Mouse (Mus musculus) ES-Bruce4 (cell line): ENCODE results near the gene Olfr331. TPM values are rescaled to one million over a fixed set of nuclear protein-coding genes. Genes with fewer than 3 reads are reported as not detected.
"Not testable (repeated sequence)": the region's sequence is repeated elsewhere in the genome, so short reads cannot be mapped to it uniquely, and the experiment has no call there.

ENCODE experiments used
- H3K27ac ChIP-seq: 2 replicates; pipeline ENCODE4 v1.5.1; 2012; ENCODE audit warnings: low read length, inconsistent platforms; ENCODE audit not compliant: insufficient read depth
- H3K27me3 ChIP-seq: 2 replicates; pipeline ENCODE4 v1.6.1; 2012; ENCODE audit warnings: mild to moderate bottlenecking, low read length, inconsistent platforms; ENCODE audit not compliant: control insufficient read depth, poor library complexity, insufficient read depth, severe bottlenecking
- H3K36me3 ChIP-seq: 2 replicates; pipeline ENCODE4 v1.6.1; 2012; ENCODE audit warnings: inconsistent platforms, mild to moderate bottlenecking, low read length, moderate library complexity; ENCODE audit not compliant: control insufficient read depth, poor library complexity, insufficient read depth, severe bottlenecking
- H3K4me1 ChIP-seq: one replicate; pipeline ENCODE4 v1.8.1; 2011; ENCODE audit warnings: low read length; ENCODE audit not compliant: control insufficient read depth, insufficient read depth
- H3K4me3 ChIP-seq: 2 replicates; pipeline ENCODE4 v1.5.1; 2011; ENCODE audit warnings: low read depth, mild to moderate bottlenecking, low read length
- H3K9ac ChIP-seq: 2 replicates; pipeline ENCODE4 v1.6.1; 2012; ENCODE audit warnings: low read depth, mild to moderate bottlenecking, inconsistent platforms; ENCODE audit not compliant: poor library complexity, severe bottlenecking
- H3K9me3 ChIP-seq: replicated peaks from 2 replicates; pipeline ENCODE4 v1.6.1; 2012; ENCODE audit warnings: mild to moderate bottlenecking, low read length, inconsistent platforms; ENCODE audit not compliant: control insufficient read depth, poor library complexity, insufficient read depth, severe bottlenecking
- CTCF ChIP-seq: IDR thresholded peaks from one replicate; pipeline ENCODE4 v1.8.1; 2011; ENCODE audit warnings: low read depth, low read length
- EP300 ChIP-seq: IDR thresholded peaks from 2 replicates; pipeline ENCODE4 v1.6.1; 2011; ENCODE audit warnings: low read depth, low read length; ENCODE audit not compliant: insufficient read depth
- POLR2A ChIP-seq: IDR thresholded peaks from one replicate; pipeline ENCODE4 v1.8.1; 2011; ENCODE audit warnings: low read length; ENCODE audit not compliant: insufficient read depth
- polyA plus RNA-seq: library from polyadenylated mRNA; stranded (reverse); fragments of >200 nt; gene quantifications from 2 replicates; pipeline ENCODE4 v1.2.4, GENCODE M21; 2011; ENCODE audit warnings: low read depth; ENCODE audit not compliant: missing spikeins, insufficient read depth, insufficient read length

The Olfr331 gene
- not detected in 2 replicates for polyA plus RNA-seq

GRCm38 (mm10) chr11:58502472-58502871 lies at the start of gene Olfr331:
Gene Olfr331 (minus strand): TSS chr11:58502572.
- not testable (repeated sequence) for H3K9ac ChIP-seq, H3K27ac ChIP-seq, H3K9me3 ChIP-seq, H3K4me3 ChIP-seq, H3K36me3 ChIP-seq, H3K4me1 ChIP-seq, H3K27me3 ChIP-seq

DNA sequence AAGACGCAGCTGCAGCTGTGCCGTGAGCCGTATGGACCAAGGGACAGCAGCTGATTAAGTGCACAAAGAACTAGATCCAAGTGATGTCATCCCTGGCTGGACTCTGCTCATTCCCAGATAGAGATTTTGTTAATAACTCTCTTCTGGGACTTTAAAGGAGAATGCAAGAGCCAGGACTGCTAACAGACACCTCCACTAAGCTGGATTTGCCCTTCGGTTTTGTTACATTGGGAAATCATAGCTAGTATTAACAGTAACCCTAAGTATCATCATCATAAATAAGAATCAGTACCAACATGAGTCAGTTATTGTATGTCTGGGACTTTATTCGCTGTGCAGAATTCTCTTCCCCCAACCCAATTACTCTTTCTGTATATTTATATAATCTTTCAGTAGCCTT lies 44.0 kb upstream of the Olfr331 start, which contains the start of gene Olfr329-ps:
Olfr329-ps (minus strand) TSS at position 101 of the 400 bp plus-strand sequence.
- H3K9ac ChIP-seq: no peak within 1 kb of the TSS
- TF ChIP-seq EP300 (no peak), CTCF (no peak), POLR2A (no peak)
- no peak within 1 kb of the TSS for H3K27ac ChIP-seq
- H3K36me3 ChIP-seq: no peaks in the 10 kb centered on the region
- H3K4me1 ChIP-seq: no peaks in the 10 kb centered on the region
- no peaks in the 10 kb centered on the region for H3K9me3 ChIP-seq
- no peaks in the 10 kb centered on the region for H3K27me3 ChIP-seq
- H3K4me3 ChIP-seq: no peak within 1 kb of the TSS

DNA sequence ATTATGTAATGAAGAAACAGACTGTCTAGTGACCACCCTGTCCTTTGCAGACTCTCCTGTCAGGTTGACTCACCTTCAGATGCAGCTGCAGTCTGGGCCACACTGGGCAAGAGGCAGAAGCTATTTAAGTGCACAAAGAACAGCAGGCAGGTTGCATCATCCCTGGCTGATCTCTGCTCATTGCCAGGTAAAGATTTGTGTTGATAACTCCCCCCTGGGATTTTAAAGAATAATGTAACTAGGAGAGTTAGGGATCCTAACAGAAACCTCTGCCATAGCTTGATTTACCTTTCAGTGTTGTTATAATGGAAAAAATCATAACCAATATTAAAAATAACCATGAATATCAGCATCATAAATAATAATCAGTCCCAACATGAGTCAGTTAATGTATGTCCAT lies 32.4 kb upstream of the Olfr331 start, which contains the start of gene Olfr330:
Olfr330 (minus strand) TSS at position 101 of the 400 bp plus-strand sequence.
- H3K36me3 ChIP-seq, H3K4me1 ChIP-seq, H3K27ac ChIP-seq, H3K4me3 ChIP-seq, H3K27me3 ChIP-seq, H3K9me3 ChIP-seq, H3K9ac ChIP-seq: not testable (repeated sequence)

GRCm38 (mm10) chr11:58519756-58520155 lies 17.4 kb upstream of the Olfr331 start:
- H3K9ac ChIP-seq, H3K4me1 ChIP-seq, H3K36me3 ChIP-seq, H3K4me3 ChIP-seq, H3K27ac ChIP-seq, H3K27me3 ChIP-seq: not testable (repeated sequence)
- H3K9me3 ChIP-seq: peaks cover 15% of the 10 kb centered on the region

DNA sequence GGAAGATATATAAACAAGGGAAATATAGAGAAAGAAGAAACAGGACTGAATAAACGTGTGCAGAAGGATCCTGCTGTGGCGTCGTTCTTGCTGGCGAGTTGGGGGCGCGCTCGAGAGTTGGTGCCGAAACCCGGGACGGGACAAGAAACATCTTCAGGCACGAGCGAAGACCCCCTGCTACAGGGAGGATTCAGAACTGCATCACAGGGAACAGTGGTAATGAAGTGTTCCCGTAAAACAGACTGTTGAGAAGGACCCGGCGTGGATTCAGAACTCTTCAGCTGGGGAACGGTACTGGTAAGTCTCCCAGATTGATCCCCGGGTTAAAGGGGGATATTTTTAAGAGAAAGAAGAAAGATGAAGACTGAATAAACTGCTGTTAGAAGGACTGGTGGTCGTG lies 16.5 kb upstream of the Olfr331 start:
- not testable (repeated sequence) for H3K9ac ChIP-seq, H3K27ac ChIP-seq, H3K27me3 ChIP-seq, H3K36me3 ChIP-seq, H3K4me1 ChIP-seq, H3K4me3 ChIP-seq
- peaks cover 15% of the 10 kb centered on the region for H3K9me3 ChIP-seq

DNA sequence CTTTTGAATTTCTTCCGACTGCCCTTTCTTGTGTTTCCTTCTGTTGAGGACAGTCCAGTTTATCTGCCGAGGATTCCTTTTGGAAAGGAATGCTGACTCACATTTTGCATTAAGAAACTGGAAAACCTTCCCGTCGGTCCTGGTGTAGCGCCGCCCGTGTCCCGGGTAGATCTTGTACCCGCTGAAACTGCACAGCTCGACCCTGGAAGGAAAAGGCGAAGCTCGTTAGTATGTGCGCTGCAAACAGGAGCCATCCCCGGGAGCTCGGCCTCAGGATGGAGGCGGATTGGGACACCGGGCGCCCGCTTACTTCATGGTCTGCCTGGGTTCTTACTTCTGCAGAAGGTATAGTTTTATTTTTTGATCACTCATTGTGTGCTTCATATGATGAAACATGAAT lies 6.7 kb upstream of the Olfr331 start:
- H3K9me3 ChIP-seq, H3K36me3 ChIP-seq, H3K4me3 ChIP-seq, H3K9ac ChIP-seq, H3K4me1 ChIP-seq, H3K27ac ChIP-seq, H3K27me3 ChIP-seq: not testable (repeated sequence)

GRCm38 (mm10) chr11:58499290-58499689 lies 3.1 kb downstream of the Olfr331 start:
- Histone ChIP-seq H3K9me3 (no peaks in the 10 kb centered on the region; the same call in 1 of the 2 replicates), H3K27ac (no peak overlapping the region), H3K36me3 (no peaks in the 10 kb centered on the region), H3K4me3 (no peak overlapping the region), H3K4me1 (no peaks in the 10 kb centered on the region), H3K27me3 (no peaks in the 10 kb centered on the region), H3K9ac (no peak overlapping the region)
- TF ChIP-seq CTCF (no peak), POLR2A (no peak), EP300 (no peak)
